Mouse (Mus musculus): ENCODE data around the gene Apol7e. TPM values are rescaled to one million over a fixed set of nuclear protein-coding genes. Genes with fewer than 3 reads are reported as not detected.

The Apol7e gene
- polyA plus RNA-seq, 1 experiment = not detected

DNA sequence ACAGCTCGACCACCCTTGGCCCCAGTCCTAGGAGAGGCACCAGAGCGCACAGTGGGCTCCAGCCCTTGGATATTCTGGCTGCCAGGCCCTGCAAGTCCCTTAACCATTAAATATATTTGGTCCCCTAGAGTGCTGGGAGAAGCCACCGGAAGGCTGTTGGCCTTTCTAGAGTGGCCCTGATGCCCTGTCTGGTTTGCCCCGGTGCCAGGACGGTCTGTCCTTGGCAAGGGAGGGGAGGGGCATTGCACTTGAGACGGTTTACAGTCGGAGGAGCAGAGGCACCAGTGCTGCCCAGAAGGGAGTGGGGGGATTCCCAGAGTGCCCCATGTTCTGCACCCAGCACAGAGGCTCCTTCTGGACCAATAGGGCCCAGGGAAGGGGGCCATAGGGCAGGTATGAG lies 62.4 kb downstream of the Apol7e start:
- H3K27ac ChIP-seq (ENCODE audit: insufficient read depth, low read length) = no peak overlapping the region
- H3K4me3 ChIP-seq (ENCODE audit: insufficient read depth, low read length) = no peak overlapping the region
- no peaks in the 10 kb centered on the region for H3K4me1 ChIP-seq (ENCODE audit: control insufficient read depth, insufficient read depth, low read length)
- no peak for TF ChIP-seq CTCF (IDR thresholded peaks at IDR 0.05; ENCODE audit: borderline replicate concordance, insufficient read depth, low read length)
- TF ChIP-seq POLR2A (IDR thresholded peaks at IDR 0.05; ENCODE audit: low read depth, low read length) = no peak

GRCm38 (mm10) chr15:77761561-77762380 lies 63.1 kb downstream of the Apol7e start:
- Histone ChIP-seq H3K4me3 (ENCODE audit: insufficient read depth, low read length) (no peak overlapping the region), H3K4me1 (ENCODE audit: control insufficient read depth, insufficient read depth, low read length) (no peaks in the 10 kb centered on the region), H3K27ac (ENCODE audit: insufficient read depth, low read length) (no peak overlapping the region)
- TF ChIP-seq CTCF (IDR thresholded peaks at IDR 0.05; ENCODE audit: borderline replicate concordance, insufficient read depth, low read length) (peak; percentile 73; the same call in 1 of the 2 replicates), POLR2A (IDR thresholded peaks at IDR 0.05; ENCODE audit: low read depth, low read length) (no peak)

DNA sequence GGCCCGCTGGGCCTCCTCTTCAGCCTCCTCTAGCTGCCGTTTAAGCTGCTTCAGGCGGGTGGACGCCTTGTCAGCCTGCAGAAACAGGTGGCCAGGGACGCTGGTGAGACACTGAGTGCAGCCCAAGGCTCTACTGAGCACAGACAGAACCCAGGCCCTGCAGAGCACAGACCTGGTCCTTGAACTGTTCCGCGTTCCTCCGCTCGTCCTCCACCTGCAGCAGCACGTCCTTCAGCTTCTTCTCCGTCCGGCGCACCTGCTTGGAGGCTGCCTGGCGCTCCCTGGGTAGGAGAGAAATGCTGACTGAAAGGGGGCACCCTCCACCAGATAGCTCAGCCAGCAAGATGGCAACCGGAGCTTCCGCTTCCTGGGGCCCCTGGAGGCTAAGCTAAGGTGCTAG lies 64.4 kb downstream of the Apol7e start:
- TF ChIP-seq POLR2A (IDR thresholded peaks at IDR 0.05; ENCODE audit: low read depth, low read length) (no peak), CTCF (IDR thresholded peaks at IDR 0.05; ENCODE audit: borderline replicate concordance, insufficient read depth, low read length) (no peak)
- no peak overlapping the region for H3K4me3 ChIP-seq (ENCODE audit: insufficient read depth, low read length)
- no peak overlapping the region for H3K27ac ChIP-seq (ENCODE audit: insufficient read depth, low read length)
- no peaks in the 10 kb centered on the region for H3K4me1 ChIP-seq (ENCODE audit: control insufficient read depth, insufficient read depth, low read length)

DNA sequence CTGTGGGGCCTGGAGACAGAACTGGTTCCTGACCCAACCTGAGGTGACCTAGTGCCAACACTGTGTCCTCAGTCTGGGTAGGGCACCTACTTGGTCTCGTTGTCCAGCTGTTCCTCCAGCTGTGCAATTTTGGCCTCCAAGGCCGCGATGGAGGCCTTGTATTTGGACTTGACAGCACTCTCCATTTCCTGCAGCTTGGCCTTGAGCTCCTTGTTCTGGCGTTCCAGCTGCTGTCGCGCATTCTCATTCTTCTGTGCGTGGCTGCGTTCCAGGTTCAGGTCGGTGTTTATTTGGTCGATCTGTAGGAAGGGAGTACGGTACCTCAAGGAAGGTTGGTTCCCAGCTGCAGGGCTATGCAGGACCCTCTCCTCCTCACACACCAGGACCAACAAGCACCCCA lies 65.0 kb downstream of the Apol7e start:
- TF ChIP-seq CTCF (IDR thresholded peaks at IDR 0.05; ENCODE audit: borderline replicate concordance, insufficient read depth, low read length) = no peak
- TF ChIP-seq POLR2A (IDR thresholded peaks at IDR 0.05; ENCODE audit: low read depth, low read length) = no peak
- H3K4me1 ChIP-seq (ENCODE audit: control insufficient read depth, insufficient read depth, low read length) = no peaks in the 10 kb centered on the region
- H3K27ac ChIP-seq (ENCODE audit: insufficient read depth, low read length) = no peak overlapping the region
- no peak overlapping the region for H3K4me3 ChIP-seq (ENCODE audit: insufficient read depth, low read length)

- no peak overlapping the region for H3K4me3 ChIP-seq (ENCODE audit: insufficient read depth, low read length)
- H3K4me1 ChIP-seq (ENCODE audit: control insufficient read depth, insufficient read depth, low read length) = no peaks in the 10 kb centered on the region
- no peak for TF ChIP-seq POLR2A (IDR thresholded peaks at IDR 0.05; ENCODE audit: low read depth, low read length)
- no peak overlapping the region for H3K27ac ChIP-seq (ENCODE audit: insufficient read depth, low read length)
Measured at GRCm38 (mm10) chr15:77764391-77765006, 65.8 kb downstream of the Apol7e start.

GRCm38 (mm10) chr15:77765484-77766093 lies 66.9 kb downstream of the Apol7e start:
- no peak for TF ChIP-seq CTCF (IDR thresholded peaks at IDR 0.05; ENCODE audit: borderline replicate concordance, insufficient read depth, low read length)
- TF ChIP-seq POLR2A (IDR thresholded peaks at IDR 0.05; ENCODE audit: low read depth, low read length) = no peak
- H3K27ac ChIP-seq (ENCODE audit: insufficient read depth, low read length) = no peak overlapping the region
- no peak overlapping the region for H3K4me3 ChIP-seq (ENCODE audit: insufficient read depth, low read length)

DNA sequence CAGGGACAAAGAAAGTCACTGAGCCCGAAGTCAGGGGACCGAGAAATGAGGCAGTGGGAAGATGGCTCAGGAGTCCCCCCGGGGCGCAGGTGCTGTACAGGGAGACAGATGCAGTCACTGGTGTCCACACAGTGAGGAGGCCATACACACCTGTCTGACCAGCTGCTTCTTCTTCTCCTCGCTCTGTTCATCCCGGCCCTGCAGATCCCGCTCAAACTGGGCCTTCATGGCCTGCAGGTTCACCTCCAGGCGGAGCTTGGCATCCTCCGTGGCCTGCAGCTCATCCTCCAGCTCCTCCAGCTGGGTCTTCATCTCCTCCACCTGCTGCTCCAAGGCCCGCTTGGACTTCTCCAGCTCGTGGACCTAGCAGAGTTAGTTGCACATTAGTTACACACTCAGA lies 68.3 kb downstream of the Apol7e start:
- no peaks in the 10 kb centered on the region for H3K4me1 ChIP-seq (ENCODE audit: control insufficient read depth, insufficient read depth, low read length)
- no peak overlapping the region for H3K27ac ChIP-seq (ENCODE audit: insufficient read depth, low read length)
- H3K4me3 ChIP-seq (ENCODE audit: insufficient read depth, low read length) = no peak overlapping the region
- TF ChIP-seq CTCF (IDR thresholded peaks at IDR 0.05; ENCODE audit: borderline replicate concordance, insufficient read depth, low read length) = no peak
- no peak for TF ChIP-seq POLR2A (IDR thresholded peaks at IDR 0.05; ENCODE audit: low read depth, low read length)

More at GRCm38 (mm10) chr15:77765484-77766093, 66.9 kb downstream of the Apol7e start:
- no peaks in the 10 kb centered on the region for H3K4me1 ChIP-seq (ENCODE audit: control insufficient read depth, insufficient read depth, low read length)

Other genes with a start within 250 kb of the Apol7e start
- not detected in 2 replicates for gene Apol10a, start 221.8 kb upstream of the Apol7e start, polyA plus RNA-seq (2011; ENCODE audit: insufficient read length, low read depth, missing spikeins)
- gene Apol11a, start 190.6 kb upstream of the Apol7e start, polyA plus RNA-seq (2011; ENCODE audit: insufficient read length, low read depth, missing spikeins) = not detected in 2 replicates
- gene Apol7c, start 165.5 kb upstream of the Apol7e start, polyA plus RNA-seq (2011; ENCODE audit: insufficient read length, low read depth, missing spikeins) = not detected in 2 replicates
- gene 1700025B11Rik, start 137.0 kb upstream of the Apol7e start, polyA plus RNA-seq (2011; ENCODE audit: insufficient read length, low read depth, missing spikeins) = not detected in 2 replicates
- 0.30 and 0.48 TPM in 2 replicates for gene Apol10b, start 102.7 kb upstream of the Apol7e start, polyA plus RNA-seq (2011; ENCODE audit: insufficient read length, low read depth, missing spikeins)
- not detected in 2 replicates for gene Gm36245, start 99.6 kb upstream of the Apol7e start, polyA plus RNA-seq (2011; ENCODE audit: insufficient read length, low read depth, missing spikeins)
- gene Apol11b, start 55.6 kb upstream of the Apol7e start, polyA plus RNA-seq (2011; ENCODE audit: insufficient read length, low read depth, missing spikeins) = not detected in 2 replicates
- 0.46 and 1.3 TPM in 2 replicates for gene Apol9b, start 30.2 kb downstream of the Apol7e start, polyA plus RNA-seq (2011; ENCODE audit: insufficient read length, low read depth, missing spikeins)
- gene Apol8, start 58.1 kb downstream of the Apol7e start, polyA plus RNA-seq (2011; ENCODE audit: insufficient read length, low read depth, missing spikeins) = 0.58 and 2.6 TPM in 2 replicates
- gene Myh9, start 143.3 kb downstream of the Apol7e start, polyA plus RNA-seq (2011; ENCODE audit: insufficient read length, low read depth, missing spikeins) = 718 and 1,071 TPM in 2 replicates
- gene Txn2, start 230.1 kb downstream of the Apol7e start, polyA plus RNA-seq (2011; ENCODE audit: insufficient read length, low read depth, missing spikeins) = 229 and 271 TPM in 2 replicates